Mouse (Mus musculus): ENCODE measurements around the gene Olfr8. TPM values are rescaled to one million over a fixed set of nuclear protein-coding genes. Genes with fewer than 3 reads are reported as not detected.
"Not testable (repeated sequence)": the region's sequence is repeated elsewhere in the genome, so short reads cannot be mapped to it uniquely, and the experiment has no call there.

The Olfr8 gene
- polyA plus RNA-seq (2014; fragmentation: Nextera tagmentation; extraction: Ambion mirVana) = not detected in 2 replicates

DNA sequence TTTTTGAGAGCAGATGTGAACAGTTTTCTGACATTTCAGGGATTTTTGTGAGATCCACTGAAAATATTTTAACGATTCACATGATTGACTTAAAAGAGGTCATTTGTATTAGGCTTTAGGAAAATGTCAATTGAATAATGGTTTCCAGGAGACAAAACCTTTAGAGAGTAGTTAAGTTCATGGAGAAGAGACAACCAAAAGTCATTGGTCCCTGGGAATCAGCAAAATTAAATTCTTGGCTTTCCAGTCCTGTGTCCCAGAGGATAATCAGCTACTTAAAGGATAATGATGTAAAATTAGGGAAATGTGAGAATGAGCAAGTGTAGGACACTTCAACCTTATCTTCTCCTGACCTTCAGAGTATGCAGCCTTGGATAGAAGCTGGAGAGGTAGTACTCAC lies at the start of gene Olfr8:
Gene Olfr8 (plus strand): TSS at position 301 of the 400 bp plus-strand sequence.
- not testable (repeated sequence) for H3K4me3 ChIP-seq (ENCODE audit: low read depth, low read length); H3K9me3 ChIP-seq (replicated peaks; ENCODE audit: control insufficient read depth, low read length); H3K4me1 ChIP-seq (ENCODE audit: control insufficient read depth, insufficient read depth, low read length); H3K27ac ChIP-seq (replicated peaks; ENCODE audit: low read depth, low read length); H3K36me3 ChIP-seq (replicated peaks; ENCODE audit: control insufficient read depth, insufficient read depth, low read depth, low read length); H3K9ac ChIP-seq (replicated peaks; ENCODE audit: low read length); DNase-seq (ENCODE audit: low spot score); ATAC-seq (replicated peaks; ENCODE audit: insufficient number of reproducible peaks, low FRiP score, low TSS enrichment, low read depth); H3K4me2 ChIP-seq (ENCODE audit: low read depth, low read length); H3K27me3 ChIP-seq (ENCODE audit: control insufficient read depth, insufficient read depth, low read length)
- WGBS = 77% methylated on average over 1 of the region's 1 CpGs

- DNase-seq (ENCODE audit: low spot score); H3K4me2 ChIP-seq (ENCODE audit: low read depth, low read length); H3K27ac ChIP-seq (replicated peaks; ENCODE audit: low read depth, low read length); H3K4me3 ChIP-seq (ENCODE audit: low read depth, low read length); H3K36me3 ChIP-seq (replicated peaks; ENCODE audit: control insufficient read depth, insufficient read depth, low read depth, low read length); H3K9me3 ChIP-seq (replicated peaks; ENCODE audit: control insufficient read depth, low read length); ATAC-seq (replicated peaks; ENCODE audit: insufficient number of reproducible peaks, low FRiP score, low TSS enrichment, low read depth); H3K4me1 ChIP-seq (ENCODE audit: control insufficient read depth, insufficient read depth, low read length); H3K9ac ChIP-seq (replicated peaks; ENCODE audit: low read length); H3K27me3 ChIP-seq (ENCODE audit: control insufficient read depth, insufficient read depth, low read length): not testable (repeated sequence)
- 73% methylated on average over 1 of the region's 1 CpGs for WGBS
Measured at GRCm38 (mm10) chr10:78912871-78913270, 37.6 kb upstream of the Olfr8 start, which contains the start of gene Olfr1354. TSS of gene Olfr1354 (plus strand) at chr10:78913171.

GRCm38 (mm10) chr10:78963009-78963408 lies 12.6 kb downstream of the Olfr8 start, which contains the start of gene Olfr1353:
TSS of gene Olfr1353 (plus strand) at chr10:78963309.
- H3K9ac ChIP-seq (replicated peaks; ENCODE audit: low read length); H3K27ac ChIP-seq (replicated peaks; ENCODE audit: low read depth, low read length); H3K27me3 ChIP-seq (ENCODE audit: control insufficient read depth, insufficient read depth, low read length); DNase-seq (ENCODE audit: low spot score); H3K4me1 ChIP-seq (ENCODE audit: control insufficient read depth, insufficient read depth, low read length); H3K4me3 ChIP-seq (ENCODE audit: low read depth, low read length); H3K36me3 ChIP-seq (replicated peaks; ENCODE audit: control insufficient read depth, insufficient read depth, low read depth, low read length); H3K4me2 ChIP-seq (ENCODE audit: low read depth, low read length); ATAC-seq (replicated peaks; ENCODE audit: insufficient number of reproducible peaks, low FRiP score, low TSS enrichment, low read depth); H3K9me3 ChIP-seq (replicated peaks; ENCODE audit: control insufficient read depth, low read length): not testable (repeated sequence)

DNA sequence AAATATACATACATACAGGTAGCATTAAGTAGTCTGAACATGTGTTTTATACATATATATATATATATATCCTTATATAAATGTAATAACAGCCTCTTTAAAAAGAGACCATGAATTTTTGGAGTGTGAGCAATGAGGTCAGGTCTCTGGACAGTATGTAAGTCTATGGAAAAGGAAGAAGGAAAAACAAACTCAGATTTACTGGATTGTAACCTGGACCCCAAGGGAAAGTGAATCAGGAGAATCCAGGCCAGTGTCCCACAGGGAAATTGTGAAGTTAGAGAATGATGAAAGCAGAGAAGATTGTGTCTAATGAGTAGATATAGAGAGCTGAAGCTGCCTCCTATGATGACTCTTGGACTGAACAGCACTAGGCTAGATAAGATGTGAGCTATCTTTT lies 30.3 kb downstream of the Olfr8 start, which contains the start of gene Olfr1352:
Gene Olfr1352 (plus strand): TSS at position 301 of the 400 bp plus-strand sequence.
- ATAC-seq (replicated peaks; ENCODE audit: insufficient number of reproducible peaks, low FRiP score, low TSS enrichment, low read depth) (no peak), DNase-seq (ENCODE audit: low spot score) (no peak)
- no peaks in the 10 kb centered on the region for H3K36me3 ChIP-seq (replicated peaks; ENCODE audit: control insufficient read depth, insufficient read depth, low read depth, low read length)
- H3K4me1 ChIP-seq (ENCODE audit: control insufficient read depth, insufficient read depth, low read length) = no peaks in the 10 kb centered on the region
- H3K9ac ChIP-seq (replicated peaks; ENCODE audit: low read length) = no peak within 1 kb of the TSS
- H3K4me3 ChIP-seq (ENCODE audit: low read depth, low read length) = no peak within 1 kb of the TSS
- H3K27ac ChIP-seq (replicated peaks; ENCODE audit: low read depth, low read length) = no peak within 1 kb of the TSS
- H3K27me3 ChIP-seq (ENCODE audit: control insufficient read depth, insufficient read depth, low read length) = no peaks in the 10 kb centered on the region
- H3K4me2 ChIP-seq (ENCODE audit: low read depth, low read length) = no peak within 1 kb of the TSS
- no peaks in the 10 kb centered on the region for H3K9me3 ChIP-seq (replicated peaks; ENCODE audit: control insufficient read depth, low read length)

Other genes with a start within 250 kb of the Olfr8 start
- 0.24 TPM in 1 of 2 replicates, not detected in the other for gene Casp14, start 232.3 kb upstream of the Olfr8 start, polyA plus RNA-seq (2014; fragmentation: Nextera tagmentation; extraction: Ambion mirVana)
- gene Ccdc105, start 197.6 kb upstream of the Olfr8 start, polyA plus RNA-seq (2014; fragmentation: Nextera tagmentation; extraction: Ambion mirVana) = 0.11 TPM in 1 of 2 replicates, not detected in the other
- 1.1 and 1.3 TPM in 2 replicates for gene Slc1a6, start 170.1 kb upstream of the Olfr8 start, polyA plus RNA-seq (2014; fragmentation: Nextera tagmentation; extraction: Ambion mirVana)
- gene Olfr1356, start 98.5 kb upstream of the Olfr8 start, polyA plus RNA-seq (2014; fragmentation: Nextera tagmentation; extraction: Ambion mirVana) = not detected in 2 replicates
- not detected in 2 replicates for gene Olfr1355, start 75.1 kb upstream of the Olfr8 start, polyA plus RNA-seq (2014; fragmentation: Nextera tagmentation; extraction: Ambion mirVana)
- not detected in 2 replicates for gene Olfr1354, start 37.5 kb upstream of the Olfr8 start, polyA plus RNA-seq (2014; fragmentation: Nextera tagmentation; extraction: Ambion mirVana)
- not detected in 2 replicates for gene Olfr1353, start 12.7 kb downstream of the Olfr8 start, polyA plus RNA-seq (2014; fragmentation: Nextera tagmentation; extraction: Ambion mirVana)
- not detected in 2 replicates for gene Olfr1352, start 30.4 kb downstream of the Olfr8 start, polyA plus RNA-seq (2014; fragmentation: Nextera tagmentation; extraction: Ambion mirVana)
- not detected in 2 replicates for gene Olfr1351, start 61.8 kb downstream of the Olfr8 start, polyA plus RNA-seq (2014; fragmentation: Nextera tagmentation; extraction: Ambion mirVana)
- gene Olfr57, start 78.1 kb downstream of the Olfr8 start, polyA plus RNA-seq (2014; fragmentation: Nextera tagmentation; extraction: Ambion mirVana) = not detected in 2 replicates
- 45.8 and 49.2 TPM in 2 replicates for gene 2610008E11Rik, start 147.0 kb downstream of the Olfr8 start, polyA plus RNA-seq (2014; fragmentation: Nextera tagmentation; extraction: Ambion mirVana)
- not detected in 2 replicates for gene Vmn2r80, start 198.1 kb downstream of the Olfr8 start, polyA plus RNA-seq (2014; fragmentation: Nextera tagmentation; extraction: Ambion mirVana)

Data from embryonic facial prominence, embryonic 11.5 days (tissue).